Mouse (Mus musculus): Measurements from ENCODE around the gene Plau.

Gene Plau

GRCm38 (mm10) chr14:20891941-20892402, 55.5 kb downstream of the Plau start:
- no peak for DNase-seq (ENCODE audit: low read depth, low spot score)
